Mouse (Mus musculus) kidney, postnatal 0 days (tissue): ENCODE measurements around the gene Stim1. TPM values are rescaled to one million over a fixed set of nuclear protein-coding genes. Genes with fewer than 3 reads are reported as not detected.

Source experiments
- ATAC-seq: fragments of 200-750 bp; cut with Nextera tagmentation; replicated peaks from 2 replicates; pipeline ENCODE4 v1.8.0; 2017; ENCODE audit warnings: low read depth, moderate number of reproducible peaks, moderate TSS enrichment, moderate library complexity; ENCODE audit not compliant: low FRiP score
- DNase-seq: peaks from one replicate; pipeline ENCODE4 v3.0.0-alpha.2; 2016; ENCODE audit warnings: low spot score
- H3K27ac ChIP-seq: fragments of 300-500 bp; sonication (generic); 2 replicates; pipeline ENCODE4 v1.5.1; 2014; ENCODE audit warnings: mild to moderate bottlenecking
- H3K27me3 ChIP-seq: fragments of 300-500 bp; sonication (generic); 2 replicates; pipeline ENCODE4 v1.6.1; 2014; ENCODE audit warnings: low read length, mixed read lengths; ENCODE audit not compliant: insufficient read depth
- H3K36me3 ChIP-seq: fragments of 300-500 bp; sonication (generic); 2 replicates; pipeline ENCODE4 v1.6.1; 2014; ENCODE audit warnings: low read length, mixed read lengths; ENCODE audit not compliant: insufficient read depth
- H3K4me1 ChIP-seq: fragments of 300-500 bp; sonication (generic); replicated peaks from 2 replicates; pipeline ENCODE4 v1.6.1; 2014; ENCODE audit warnings: antibody characterized with exemption, low read length, mixed read lengths; ENCODE audit not compliant: insufficient read depth
- H3K4me2 ChIP-seq: fragments of 300-500 bp; sonication (generic); 2 replicates; pipeline ENCODE4 v1.6.1; 2014; ENCODE audit warnings: mild to moderate bottlenecking, low read length, moderate library complexity, mixed read lengths
- H3K4me3 ChIP-seq: fragments of 300-500 bp; sonication (generic); replicated peaks from 2 replicates; pipeline ENCODE4 v1.5.1; 2014; ENCODE audit warnings: low read depth, low read length
- H3K9ac ChIP-seq: fragments of 300-500 bp; sonication (generic); 2 replicates; pipeline ENCODE4 v1.6.1; 2014; ENCODE audit warnings: low read depth, low read length
- H3K9me3 ChIP-seq: fragments of 300-500 bp; sonication (generic); replicated peaks from 2 replicates; pipeline ENCODE4 v1.6.1; 2016; ENCODE audit warnings: low read length, inconsistent platforms, mixed read lengths
- CTCF ChIP-seq: IDR thresholded peaks from 2 replicates; pipeline ENCODE4 v1.5.1; 2016; ENCODE audit warnings: antibody characterized with exemption, low read depth, mild to moderate bottlenecking, moderate library complexity
- WGBS: fragments of 180-500 bp; shearing (Covaris S2); extraction: QIAGEN DNeasy Blood & Tissue Kit; methylation state at CpG from one replicate; pipeline ENCODE4 v1.1.7; 2014; 5-methylcytosine and 5-hydroxymethylcytosine counted together
- polyA plus RNA-seq: library from polyadenylated mRNA; unstranded; fragments of >200 nt; fragmentation: Nextera tagmentation; extraction: Ambion mirVana; gene quantifications from 2 replicates; pipeline ENCODE4 v1.2.1, GENCODE M21; 2015

Stim1 gene
- polyA plus RNA-seq, 1 experiment from 2014 or later: 9.7 TPM

- TF ChIP-seq CTCF: no peak
- H3K4me2 ChIP-seq: no peak overlapping the region
- H3K9ac ChIP-seq: no peak overlapping the region
- H3K4me1 ChIP-seq: no peaks in the 10 kb centered on the region
- H3K27ac ChIP-seq: no peak overlapping the region
- 78% methylated on average over 2 of the region's 2 CpGs for WGBS
- DNase-seq: no peak
- H3K27me3 ChIP-seq: 0 out of 2 replicates have a peak, but pooled peaks cover 3% of the 10 kb centered on the region
- no peaks in the 10 kb centered on the region for H3K36me3 ChIP-seq
- H3K9me3 ChIP-seq: no peaks in the 10 kb centered on the region
- no peak for ATAC-seq
- H3K4me3 ChIP-seq: no peak overlapping the region
These were observed 38.0 kb downstream of the Stim1 start for GRCm38 (mm10) chr7:102305596-102305995.

DNA sequence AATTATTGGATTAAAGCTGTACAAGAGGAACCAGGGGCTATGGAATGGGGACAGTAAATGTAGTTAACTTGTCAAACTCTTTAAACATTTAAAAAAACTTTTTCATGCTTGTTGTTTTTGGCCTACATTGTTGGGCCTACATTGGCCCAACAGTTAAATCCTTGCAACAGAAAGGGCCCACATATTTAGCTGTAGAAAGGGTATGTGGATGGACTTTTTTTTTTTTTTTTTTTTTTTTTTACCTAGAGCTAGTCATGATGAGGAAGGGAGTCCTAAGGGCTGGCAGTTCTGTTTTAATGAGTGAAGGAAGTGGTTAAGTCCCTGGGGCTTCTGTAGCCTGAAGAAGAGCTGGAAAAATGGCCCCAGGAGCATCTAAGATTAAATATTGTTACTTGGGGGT, 42.7 kb downstream of the Stim1 start:
- DNase-seq (no peak), ATAC-seq (no peak)
- H3K9ac ChIP-seq: no peak overlapping the region
- H3K4me1 ChIP-seq: no peaks in the 10 kb centered on the region
- TF ChIP-seq CTCF: no peak
- no peaks in the 10 kb centered on the region for H3K9me3 ChIP-seq
- H3K36me3 ChIP-seq: no peaks in the 10 kb centered on the region
- no peak overlapping the region for H3K4me2 ChIP-seq
- no peak overlapping the region for H3K4me3 ChIP-seq
- H3K27me3 ChIP-seq: no peaks in the 10 kb centered on the region
- no peak overlapping the region for H3K27ac ChIP-seq

DNA sequence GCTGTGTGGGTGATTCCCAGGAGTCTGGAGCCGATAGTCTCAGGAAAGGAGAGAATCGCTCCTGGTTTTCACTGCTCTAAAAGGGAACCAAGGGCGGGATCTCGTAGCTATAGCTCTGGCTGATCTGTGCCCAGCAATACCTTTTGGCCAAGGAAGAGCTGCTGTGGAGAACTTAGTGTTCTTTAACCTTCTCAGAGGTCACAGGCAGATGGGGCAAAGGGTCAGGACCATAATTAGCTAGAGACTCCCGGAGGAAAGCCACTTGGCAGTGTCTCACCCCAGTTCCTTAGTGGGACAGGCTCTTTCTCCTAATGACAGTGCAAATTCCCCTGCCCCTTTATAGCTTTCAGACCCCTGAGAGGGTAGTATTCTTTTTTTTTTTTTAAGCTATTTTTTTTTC, 43.2 kb downstream of the Stim1 start:
- no peaks in the 10 kb centered on the region for H3K27me3 ChIP-seq
- H3K9ac ChIP-seq: no peak overlapping the region
- no peaks in the 10 kb centered on the region for H3K36me3 ChIP-seq
- no peak overlapping the region for H3K4me2 ChIP-seq
- no peak for TF ChIP-seq CTCF
- H3K4me1 ChIP-seq: no peaks in the 10 kb centered on the region
- WGBS: 62% methylated on average over 5 of the region's 5 CpGs
- no peak overlapping the region for H3K4me3 ChIP-seq
- DNase-seq (no peak), ATAC-seq (no peak)
- no peak overlapping the region for H3K27ac ChIP-seq
- no peaks in the 10 kb centered on the region for H3K9me3 ChIP-seq

DNA sequence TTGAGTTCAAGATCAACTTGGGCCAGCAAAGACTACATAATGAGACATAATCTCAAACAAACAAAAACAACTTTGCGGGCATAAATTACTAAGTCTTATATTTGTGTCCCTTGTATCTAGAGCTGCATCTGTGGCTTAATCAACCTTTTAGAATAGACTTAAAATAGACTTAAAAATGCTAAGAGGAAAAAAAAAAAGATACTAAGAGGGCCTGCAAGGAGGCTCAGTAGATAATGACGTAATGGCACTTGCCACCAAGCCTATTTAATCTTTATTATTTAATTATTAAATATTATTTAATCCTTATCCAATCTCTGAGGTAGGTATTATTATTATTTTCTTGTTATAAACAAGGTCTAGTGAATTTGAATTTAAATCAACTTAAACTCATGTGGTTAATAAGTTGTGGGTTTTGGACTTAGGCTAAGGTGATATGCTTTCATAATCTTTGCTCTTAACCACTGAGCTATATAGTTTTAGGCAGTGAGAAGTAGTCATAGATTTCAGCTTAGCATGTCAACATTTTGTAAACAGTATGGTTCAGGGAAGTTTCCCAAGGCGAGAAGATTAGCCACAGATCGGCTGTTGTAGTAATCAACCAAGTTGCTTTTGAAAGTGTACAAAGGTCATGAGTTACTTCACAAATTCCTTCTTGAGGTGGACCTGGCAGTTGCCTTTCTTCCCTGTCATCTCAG, 45.4 kb downstream of the Stim1 start:
- Histone ChIP-seq H3K9me3 (no peaks in the 10 kb centered on the region), H3K27ac (no peak overlapping the region), H3K4me3 (no peak overlapping the region), H3K9ac (no peak overlapping the region), H3K27me3 (no peaks in the 10 kb centered on the region), H3K4me1 (no peaks in the 10 kb centered on the region), H3K4me2 (no peak overlapping the region), H3K36me3 (no peaks in the 10 kb centered on the region)
- WGBS: 82% methylated on average over 4 of the region's 4 CpGs
- DNase-seq: no peak
- ATAC-seq: no peak
- no peak for TF ChIP-seq CTCF

- Histone ChIP-seq H3K4me2 (no peak overlapping the region), H3K4me1 (no peaks in the 10 kb centered on the region), H3K36me3 (no peaks in the 10 kb centered on the region), H3K9me3 (no peaks in the 10 kb centered on the region), H3K9ac (no peak overlapping the region), H3K27ac (no peak overlapping the region), H3K4me3 (no peak overlapping the region), H3K27me3 (no peaks in the 10 kb centered on the region)
- ATAC-seq: no peak
- DNase-seq: no peak
- WGBS: 70% methylated on average over 2 of the region's 2 CpGs
- no peak for TF ChIP-seq CTCF
These were observed 45.9 kb downstream of the Stim1 start for GRCm38 (mm10) chr7:102313535-102313863.

DNA sequence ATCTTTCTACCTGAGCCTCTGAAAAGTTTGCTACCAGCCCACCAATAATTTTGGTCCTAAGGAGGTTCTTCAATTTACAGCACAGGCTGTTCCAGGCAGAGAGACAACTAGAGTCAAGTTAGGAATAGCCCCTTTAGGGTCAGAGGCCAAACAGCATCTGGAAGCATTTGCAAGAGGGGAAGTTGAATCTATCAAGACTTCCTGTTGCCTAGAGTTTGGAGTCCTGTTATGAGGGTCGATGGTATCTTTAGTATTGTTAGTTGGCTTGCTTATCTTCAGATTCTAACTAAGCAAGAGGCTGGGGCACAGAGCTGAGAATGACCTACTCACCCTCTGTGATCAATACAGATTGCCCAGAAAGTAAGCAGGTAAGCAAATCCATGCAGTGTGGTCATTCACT, 46.5 kb downstream of the Stim1 start:
- peak; percentile 23 for DNase-seq
- H3K9me3 ChIP-seq: no peaks in the 10 kb centered on the region
- no peaks in the 10 kb centered on the region for H3K27me3 ChIP-seq
- TF ChIP-seq CTCF: no peak
- ATAC-seq: no peak
- H3K4me2 ChIP-seq: no peak overlapping the region
- no peak overlapping the region for H3K27ac ChIP-seq
- no peaks in the 10 kb centered on the region for H3K36me3 ChIP-seq
- 66% methylated on average over 1 of the region's 1 CpGs for WGBS
- H3K4me1 ChIP-seq: no peaks in the 10 kb centered on the region
- no peak overlapping the region for H3K9ac ChIP-seq
- no peak overlapping the region for H3K4me3 ChIP-seq

- ATAC-seq (no peak), DNase-seq (no peak)
- H3K27me3 ChIP-seq: no peaks in the 10 kb centered on the region
- no peak for TF ChIP-seq CTCF
- no peak overlapping the region for H3K4me2 ChIP-seq
- no peak overlapping the region for H3K4me3 ChIP-seq
- H3K4me1 ChIP-seq: no peaks in the 10 kb centered on the region
- no peaks in the 10 kb centered on the region for H3K9me3 ChIP-seq
- no peak overlapping the region for H3K9ac ChIP-seq
- H3K27ac ChIP-seq: no peak overlapping the region
- no peaks in the 10 kb centered on the region for H3K36me3 ChIP-seq
These were observed 47.3 kb downstream of the Stim1 start for GRCm38 (mm10) chr7:102314908-102315307.
